Mouse (Mus musculus): Measurements from ENCODE around the gene Ptprk.

- TF ChIP-seq CTCF (IDR thresholded peaks at IDR 0.05; ENCODE audit: borderline replicate concordance, insufficient read depth, low read length) (peak; percentile 53; the same call in 1 of the 2 replicates), POLR2A (IDR thresholded peaks at IDR 0.05; ENCODE audit: low read depth, low read length) (no peak)
These were observed 411.0 kb downstream of the Ptprk start for GRCm38 (mm10) chr10:28485574-28485973.

Data from embryonic fibroblast, embryonic 13.5 days (primary cell).